Mouse (Mus musculus) right cerebral cortex, postnatal 10 days (tissue): ENCODE measurements at regions not wholly inside any gene's neighbourhood (a gene's known extent, or its start where the extent isn't known, plus 50 kb on each side); places are given as distances from the start of the nearest gene placed in this dataset.

Experiments
- DNase-seq, 2 experiments: peaks; one replicate each; pipeline ENCODE4 v3.0.0; 2021; ENCODE audit warnings: low spot score in 2 of 2

DNA sequence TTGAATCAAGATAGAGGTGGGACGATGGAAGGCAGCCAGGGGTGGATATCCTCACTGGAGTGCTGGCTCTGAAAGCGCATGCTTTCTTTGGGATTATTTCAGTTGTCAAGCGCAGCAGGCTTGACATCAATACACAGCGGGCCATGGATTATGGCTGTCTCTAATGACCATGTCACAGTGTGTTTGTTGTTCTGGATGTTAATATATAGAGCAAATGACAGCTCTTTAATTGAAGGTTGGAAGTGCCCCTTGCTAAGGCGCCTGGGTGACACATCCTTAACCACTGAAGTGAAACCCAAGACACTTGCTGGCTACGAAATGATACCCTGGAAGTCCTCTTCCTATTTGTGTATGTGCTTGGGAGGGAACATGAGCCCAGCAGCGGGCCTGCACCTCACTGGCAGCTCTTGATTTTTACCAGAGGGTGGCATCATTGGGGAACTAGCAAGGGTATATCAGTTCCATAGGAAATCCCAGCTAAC lies 200.5 kb upstream of the Rasgrp1 start:
- no peak for DNase-seq

DNA sequence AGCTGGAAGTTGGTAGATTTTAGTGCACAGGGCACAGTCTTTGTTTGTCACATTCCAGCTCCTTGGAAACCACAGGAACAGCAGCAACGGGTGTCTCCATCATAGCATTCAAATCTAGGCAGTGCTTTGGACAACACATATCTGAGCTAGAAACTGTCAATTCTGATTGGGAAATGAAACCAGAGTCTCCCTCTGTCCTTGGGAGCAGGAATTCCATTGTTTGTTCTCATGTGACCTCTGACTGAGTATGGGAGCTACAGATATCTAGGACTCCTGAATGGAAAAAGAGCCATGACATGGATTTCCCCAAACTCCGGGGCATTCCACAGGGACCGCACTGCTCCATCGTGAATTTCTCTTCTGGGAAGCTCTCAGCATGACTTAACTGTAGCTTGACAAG lies 205.5 kb upstream of the Rasgrp1 start:
- DNase-seq: no peak

DNA sequence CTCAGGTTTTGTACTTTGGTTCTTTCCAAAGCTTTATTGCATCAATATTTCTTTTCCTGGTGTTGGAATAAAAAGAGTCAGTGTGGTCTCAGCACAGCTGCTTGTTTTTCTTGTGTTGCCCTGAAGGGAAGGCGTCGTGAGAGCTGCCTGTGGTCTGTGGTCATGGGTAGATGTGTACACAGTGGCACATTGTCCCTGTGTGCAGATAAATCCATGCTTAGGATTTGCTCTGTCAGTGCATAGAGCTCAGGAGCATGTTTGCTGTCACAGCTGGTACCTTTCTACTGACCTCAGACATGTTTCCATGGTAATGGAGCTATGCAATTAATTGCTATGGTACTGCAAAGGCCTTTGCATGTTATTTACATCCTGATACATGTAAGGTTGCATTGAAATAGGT lies 213.5 kb upstream of the Rasgrp1 start:
- DNase-seq: no peak

DNA sequence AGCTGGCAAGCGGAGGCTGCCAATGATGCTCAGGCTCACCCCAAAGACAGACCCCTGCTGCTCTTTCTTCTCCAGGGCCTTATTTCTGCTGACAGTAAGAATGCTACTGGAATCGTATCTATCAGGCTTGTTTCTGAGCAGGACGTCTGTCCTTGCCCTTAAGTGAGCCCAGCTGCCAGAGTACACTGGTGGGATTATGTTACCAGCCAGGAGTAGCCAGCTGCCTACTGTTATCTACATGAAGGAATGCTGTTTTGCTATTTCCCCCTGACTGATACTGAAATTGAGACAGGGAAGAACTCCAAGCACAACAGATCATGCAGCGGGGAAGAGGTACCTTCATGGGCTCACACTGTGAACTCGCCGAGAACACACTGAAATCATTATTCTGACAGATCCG lies 228.2 kb upstream of the Rasgrp1 start:
- DNase-seq: no peak

DNA sequence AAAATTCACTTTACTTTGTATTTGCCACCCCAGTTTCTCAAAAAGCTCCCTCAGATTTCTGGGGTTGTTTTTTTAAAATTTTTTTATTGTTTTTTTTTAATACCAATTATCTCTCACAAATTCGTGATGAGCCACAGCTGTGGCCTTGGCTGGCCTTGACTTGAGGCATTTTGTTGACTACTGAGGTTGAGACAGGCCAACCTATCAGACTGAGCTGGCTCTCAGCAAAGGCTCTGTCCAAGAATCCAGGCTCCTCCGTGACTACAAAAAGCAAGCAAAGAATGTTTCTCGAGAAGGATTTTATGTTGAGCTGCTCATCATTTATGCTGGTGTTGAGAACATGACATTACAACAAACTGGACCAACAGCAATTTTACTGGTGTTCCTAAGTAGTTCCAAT lies 244.6 kb upstream of the Rasgrp1 start:
- no peak for DNase-seq

DNA sequence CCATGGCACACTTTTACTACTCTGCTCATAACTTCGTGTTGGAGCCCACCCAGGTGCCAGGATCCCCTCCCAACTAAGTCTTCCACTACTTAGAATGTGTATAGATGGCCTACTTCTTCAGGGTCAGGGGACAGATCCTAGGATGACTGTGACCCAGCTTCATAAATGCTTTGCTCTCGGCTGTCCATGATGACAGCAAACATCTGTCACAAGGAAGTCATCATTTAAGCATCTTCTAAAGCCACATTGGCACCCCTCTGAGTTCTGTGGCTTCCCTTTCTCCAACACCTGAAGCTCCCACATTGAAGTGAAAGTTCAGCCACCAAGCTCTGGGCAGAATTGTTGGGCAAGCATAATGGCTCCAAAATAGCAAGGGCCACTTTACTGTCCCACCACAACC lies 252.2 kb upstream of the Rasgrp1 start:
- no peak for DNase-seq

DNA sequence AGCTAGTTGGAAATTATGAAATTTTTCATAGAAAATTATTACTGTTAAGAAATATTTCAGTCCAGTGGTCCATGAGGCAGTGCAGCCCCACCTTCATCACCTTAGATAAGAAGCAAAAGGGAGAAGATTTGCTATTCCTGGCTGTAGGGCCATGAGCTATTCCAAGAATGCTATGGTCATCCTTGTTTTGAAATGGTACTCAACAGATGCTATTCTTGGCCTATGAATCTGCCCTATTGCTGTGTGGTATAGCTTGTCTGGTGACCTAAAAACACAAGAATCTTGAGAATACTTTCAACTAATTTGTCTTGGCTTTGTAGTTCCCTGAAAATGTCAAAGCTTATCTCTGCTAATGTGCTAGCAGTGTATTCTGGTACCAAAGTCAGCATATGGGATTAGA lies 254.8 kb upstream of the Rasgrp1 start:
- no peak for DNase-seq

DNA sequence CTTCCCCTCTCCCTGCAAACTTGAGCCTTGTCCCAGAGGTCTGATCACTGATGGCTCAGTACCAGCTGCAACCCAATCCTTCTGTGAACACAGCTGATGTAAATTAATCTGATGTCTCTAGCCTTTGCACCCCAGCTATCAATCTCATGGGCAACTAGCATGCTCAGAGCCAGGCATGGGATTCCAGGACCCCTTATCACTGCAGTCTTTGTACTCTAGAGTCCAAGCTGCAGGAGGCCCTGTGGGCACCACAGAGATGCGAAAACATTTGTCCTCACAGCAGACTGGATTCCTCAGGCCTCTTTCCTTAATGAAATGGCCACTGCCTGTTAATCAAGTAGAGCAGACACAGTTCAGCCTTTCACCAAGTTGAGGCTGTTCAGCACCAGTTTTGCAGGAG lies 272.0 kb upstream of the Rasgrp1 start:
- DNase-seq: no peak

DNA sequence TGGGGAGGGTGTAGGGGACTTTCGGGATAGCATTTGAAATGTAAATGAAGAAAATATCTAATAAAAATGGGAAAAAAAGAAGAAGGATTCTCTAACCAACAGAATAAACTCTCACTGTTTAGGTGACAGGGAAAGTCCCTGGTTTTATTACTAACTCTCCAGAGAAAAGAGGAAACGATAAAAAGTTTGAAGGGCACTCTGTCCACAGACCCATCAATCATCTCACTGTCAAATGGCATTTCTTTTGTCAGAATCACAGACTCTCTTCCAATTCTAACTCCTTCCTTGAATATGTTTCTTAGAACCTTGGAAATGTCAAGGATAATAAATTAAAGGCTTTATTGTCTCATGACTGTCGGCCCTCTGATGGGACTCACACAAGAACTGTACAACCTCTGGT lies 275.3 kb upstream of the Rasgrp1 start:
- DNase-seq: no peak

DNA sequence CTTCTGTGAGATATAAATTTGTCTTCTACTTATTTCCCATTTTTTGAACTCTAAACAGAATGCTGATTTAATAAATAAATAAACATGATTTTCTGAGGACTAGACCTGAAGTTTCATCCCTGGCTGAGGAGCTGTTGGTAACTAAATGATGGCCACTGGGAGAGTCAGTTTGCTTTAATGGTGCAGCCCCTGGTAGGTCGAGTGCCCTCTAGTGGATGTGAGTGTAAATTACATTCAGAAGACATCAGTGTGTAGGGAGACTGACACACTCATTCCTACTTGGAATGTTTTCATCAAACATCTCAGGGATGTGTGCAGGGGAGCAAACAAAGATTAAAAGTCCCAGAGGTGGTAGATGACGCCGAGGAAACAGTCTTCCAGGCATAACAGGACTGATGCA lies 281.2 kb upstream of the Rasgrp1 start:
- DNase-seq: no peak

DNA sequence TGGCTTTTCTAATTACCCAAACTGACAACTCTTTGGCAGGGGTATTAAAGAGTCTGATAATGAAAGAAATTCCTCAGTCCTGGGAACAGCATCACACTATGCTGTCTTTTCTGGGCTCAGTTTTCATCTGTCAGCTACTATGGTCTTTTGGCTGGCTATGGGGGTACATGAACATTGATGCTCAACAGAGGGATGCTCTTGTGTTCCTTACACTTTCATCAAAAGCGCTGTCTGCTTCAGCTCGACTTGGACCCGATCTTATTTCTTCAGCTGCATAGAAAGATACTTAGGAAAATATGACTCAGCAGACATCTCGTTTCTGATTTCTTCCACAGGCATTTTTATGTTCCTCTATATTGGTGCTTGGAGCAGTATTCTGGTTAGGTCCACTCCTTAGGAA lies 292.1 kb upstream of the Rasgrp1 start:
- no peak for DNase-seq

DNA sequence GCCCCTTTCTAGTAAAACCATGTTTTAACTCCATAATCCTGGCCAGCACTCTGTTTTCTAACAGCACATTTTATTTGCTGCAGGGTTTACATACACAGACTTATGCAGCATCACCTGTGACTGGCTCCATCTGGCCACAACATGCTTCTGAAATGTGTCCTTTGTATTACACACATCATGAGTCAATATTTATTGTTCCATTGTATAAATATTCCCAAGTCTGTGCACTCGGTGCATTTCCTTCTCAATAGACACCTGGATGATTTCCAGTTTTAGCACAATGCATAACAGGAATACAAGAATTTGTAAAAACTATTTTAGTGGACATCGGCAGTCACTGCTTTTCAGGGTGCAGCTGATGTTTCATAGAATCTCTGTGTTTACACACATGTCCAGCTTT lies 294.6 kb upstream of the Rasgrp1 start:
- no peak for DNase-seq

DNA sequence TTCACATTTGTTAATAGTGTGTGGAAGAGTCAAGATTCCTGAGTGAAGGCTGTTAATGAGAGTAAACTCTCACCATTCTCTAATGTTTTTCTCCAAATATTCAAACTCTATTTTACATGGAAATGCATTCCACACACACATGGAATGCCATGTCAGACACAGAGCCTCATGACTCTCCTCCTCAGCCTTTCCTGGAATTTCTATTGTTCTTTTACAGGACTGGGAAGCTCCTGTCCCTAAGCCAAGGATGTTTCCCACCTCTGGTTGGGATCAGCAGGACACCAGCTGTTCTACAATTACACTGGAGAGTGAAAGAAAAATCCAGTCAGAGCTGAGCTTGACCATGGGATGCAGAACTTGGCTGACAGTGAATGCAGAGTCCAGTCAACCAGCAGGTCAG lies 309.3 kb upstream of the Rasgrp1 start:
- DNase-seq: no peak

DNA sequence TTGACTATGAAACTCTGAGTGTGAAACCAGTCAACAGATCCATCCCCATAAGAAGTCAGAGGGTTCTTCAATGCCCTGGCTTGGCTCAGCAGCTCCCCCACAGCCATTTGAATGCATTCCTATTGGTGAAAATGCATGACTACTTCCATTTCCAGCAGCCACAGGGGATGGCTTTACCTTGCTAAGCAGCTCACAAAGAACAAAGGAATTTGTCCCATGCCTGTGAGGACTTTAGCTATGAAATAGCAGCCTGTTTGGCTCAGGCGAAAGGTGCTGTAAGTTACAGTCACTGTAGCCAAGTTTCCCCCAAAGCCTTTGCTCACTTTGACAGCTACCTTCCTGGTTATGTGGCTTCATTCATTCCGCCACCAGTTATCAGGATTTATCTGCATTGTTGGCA lies 309.8 kb upstream of the Rasgrp1 start:
- no peak for DNase-seq

DNA sequence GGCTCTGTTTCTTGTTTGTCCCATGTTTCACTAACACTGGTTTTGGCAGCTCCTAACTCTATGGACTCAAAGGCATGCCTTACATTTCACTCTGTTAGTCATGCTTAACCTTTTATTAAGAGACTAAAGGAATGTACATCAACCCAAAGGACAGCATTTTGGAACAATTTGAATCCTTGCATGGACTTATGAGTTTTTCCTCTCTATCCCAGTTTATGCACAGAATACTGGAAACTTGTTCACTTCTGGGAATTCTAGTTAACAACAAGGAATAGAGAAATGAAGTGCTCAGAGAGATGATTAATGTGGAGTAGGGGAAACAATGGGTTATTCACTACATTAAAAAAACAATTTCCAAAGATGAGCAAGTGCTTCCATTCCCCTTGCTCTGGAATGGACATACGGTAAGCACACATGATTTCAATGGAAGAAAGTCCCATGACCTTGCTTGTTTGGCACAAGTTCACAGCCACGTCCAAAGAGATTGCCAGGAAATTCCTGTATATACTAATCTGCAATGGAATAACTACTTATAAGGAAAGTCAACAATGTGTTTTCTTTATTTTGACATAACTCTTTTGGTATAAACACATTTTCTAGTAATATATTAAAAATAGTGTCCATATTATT lies 313.9 kb upstream of the Rasgrp1 start:
- DNase-seq: no peak

DNA sequence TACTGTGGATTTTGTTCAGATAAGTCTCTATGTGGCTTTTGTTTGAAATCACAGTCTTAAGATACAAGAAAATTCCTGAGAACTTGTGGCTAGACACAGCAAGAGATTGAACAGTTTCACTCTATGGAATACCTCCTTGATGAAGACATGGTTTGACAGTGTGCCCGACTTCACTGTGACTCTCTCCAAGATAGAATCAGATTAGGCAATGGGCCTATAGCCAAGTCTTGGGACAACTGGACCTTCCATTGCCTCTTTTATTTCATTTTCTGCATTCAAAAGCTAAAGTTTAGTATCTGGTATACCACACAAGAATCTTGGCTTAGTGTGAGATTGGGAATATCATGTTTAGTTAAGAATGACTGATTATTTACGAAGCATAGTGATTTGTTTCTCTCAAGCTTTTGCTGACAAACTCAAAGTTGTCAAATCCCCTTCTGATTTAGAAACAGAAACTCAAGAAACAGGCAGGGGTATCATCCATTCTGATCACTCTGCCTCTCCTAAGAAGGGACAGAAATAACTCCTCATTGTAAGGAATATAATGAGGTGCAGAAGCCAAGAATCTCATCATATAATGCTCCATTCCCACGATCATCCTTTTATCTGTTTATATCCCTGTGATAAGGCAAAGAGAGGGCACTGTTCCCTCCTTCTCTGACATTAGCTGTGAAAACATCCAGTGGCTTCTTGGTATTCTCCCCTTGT lies 317.6 kb upstream of the Rasgrp1 start:
- DNase-seq: no peak

DNA sequence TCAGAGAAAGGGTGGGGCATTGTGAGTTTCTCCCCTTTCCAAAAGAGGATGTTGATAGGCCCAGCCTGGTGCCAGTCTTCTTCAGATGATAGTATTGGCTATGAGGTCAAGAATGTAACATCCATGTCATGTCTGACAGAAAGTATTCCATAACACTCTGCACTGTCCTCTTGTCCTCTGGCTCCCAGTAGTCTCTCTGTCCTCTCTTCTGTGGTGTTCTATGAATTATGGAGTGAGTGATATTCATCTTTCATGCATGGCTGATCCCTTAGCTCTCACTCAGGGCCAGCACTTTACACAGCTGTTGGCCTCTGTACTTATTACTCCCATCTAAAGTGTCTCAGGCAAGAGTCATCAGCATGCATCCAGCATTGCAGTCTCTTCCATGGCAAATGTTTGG lies 319.9 kb upstream of the Rasgrp1 start:
- DNase-seq: no peak

DNA sequence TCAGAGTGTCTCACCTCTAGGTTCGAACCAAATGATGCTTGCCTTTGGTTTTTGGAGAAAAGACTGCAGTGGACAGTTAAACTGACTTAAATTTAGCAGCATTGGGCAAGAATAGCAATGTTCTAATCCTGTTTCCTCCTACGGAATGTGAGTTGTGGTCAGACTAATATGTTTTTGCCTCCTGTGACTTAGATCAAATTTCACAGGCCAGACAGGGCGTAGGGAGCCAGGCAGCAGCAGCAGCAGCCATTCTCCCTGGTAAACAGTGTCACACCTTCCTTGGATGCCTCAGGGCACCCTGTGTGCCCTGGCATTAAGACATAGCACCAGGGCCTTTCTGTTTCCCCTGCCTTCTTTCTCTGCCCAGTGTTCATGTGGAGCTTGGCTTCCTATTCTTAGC lies 323.7 kb upstream of the Rasgrp1 start:
- DNase-seq: no peak

DNA sequence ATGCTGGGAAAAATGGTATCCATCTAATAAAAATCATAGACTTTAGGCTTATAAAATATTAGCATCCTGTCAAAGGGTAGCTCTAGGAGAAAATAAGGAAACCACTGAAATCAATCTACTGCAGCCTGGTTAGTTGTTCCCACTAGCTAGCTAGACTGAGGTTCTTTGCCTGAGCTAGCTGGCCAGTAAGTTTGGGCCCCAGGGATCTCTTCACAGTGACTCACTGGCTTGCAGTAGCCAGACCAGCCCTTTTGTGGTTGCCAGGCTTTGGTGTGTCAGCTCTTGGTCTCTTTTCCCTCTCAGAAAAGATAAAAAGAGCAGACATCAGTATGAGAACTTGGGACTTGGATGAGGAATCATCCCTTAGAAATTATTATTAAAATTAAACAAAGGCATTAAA lies 325.3 kb upstream of the Rasgrp1 start:
- DNase-seq: no peak

DNA sequence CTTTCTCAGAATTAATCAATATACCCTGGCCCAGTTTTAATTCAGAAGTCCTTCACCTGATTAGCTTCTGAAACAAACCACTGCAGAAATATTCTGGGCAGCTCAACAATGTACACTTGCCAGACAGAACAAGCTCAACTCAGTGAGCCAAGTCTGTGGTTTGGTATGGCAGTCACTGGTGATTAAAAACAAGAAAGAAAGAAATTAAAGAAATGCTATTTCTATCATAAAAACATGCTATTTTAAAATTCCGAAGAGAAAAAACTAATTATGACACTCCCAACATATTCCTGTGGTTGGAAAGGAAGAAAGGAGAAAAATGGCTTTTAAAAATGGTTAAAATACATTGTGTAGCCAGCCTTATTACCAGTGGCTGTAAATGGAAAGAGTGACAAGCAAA lies 332.1 kb upstream of the Rasgrp1 start:
- DNase-seq: no peak

DNA sequence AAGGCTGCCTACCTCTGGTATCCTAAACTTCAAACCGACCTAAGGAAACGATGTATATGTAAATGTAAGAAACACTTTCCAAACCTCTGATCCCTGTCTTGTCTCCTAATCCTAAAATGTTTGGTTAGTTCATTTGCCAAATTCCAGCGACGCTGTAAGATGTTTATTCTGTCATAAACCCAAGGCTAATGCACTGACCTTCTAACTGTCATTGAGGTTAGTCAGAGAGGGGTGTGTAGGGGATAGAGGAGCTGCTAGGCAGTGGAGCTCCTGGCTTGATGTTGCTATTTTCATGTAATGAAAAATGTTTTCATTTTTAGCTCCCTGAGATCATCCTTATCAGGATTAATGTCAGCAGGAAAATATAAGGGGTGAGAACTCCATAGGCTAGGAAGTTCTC lies 335.8 kb upstream of the Rasgrp1 start:
- no peak for DNase-seq

DNA sequence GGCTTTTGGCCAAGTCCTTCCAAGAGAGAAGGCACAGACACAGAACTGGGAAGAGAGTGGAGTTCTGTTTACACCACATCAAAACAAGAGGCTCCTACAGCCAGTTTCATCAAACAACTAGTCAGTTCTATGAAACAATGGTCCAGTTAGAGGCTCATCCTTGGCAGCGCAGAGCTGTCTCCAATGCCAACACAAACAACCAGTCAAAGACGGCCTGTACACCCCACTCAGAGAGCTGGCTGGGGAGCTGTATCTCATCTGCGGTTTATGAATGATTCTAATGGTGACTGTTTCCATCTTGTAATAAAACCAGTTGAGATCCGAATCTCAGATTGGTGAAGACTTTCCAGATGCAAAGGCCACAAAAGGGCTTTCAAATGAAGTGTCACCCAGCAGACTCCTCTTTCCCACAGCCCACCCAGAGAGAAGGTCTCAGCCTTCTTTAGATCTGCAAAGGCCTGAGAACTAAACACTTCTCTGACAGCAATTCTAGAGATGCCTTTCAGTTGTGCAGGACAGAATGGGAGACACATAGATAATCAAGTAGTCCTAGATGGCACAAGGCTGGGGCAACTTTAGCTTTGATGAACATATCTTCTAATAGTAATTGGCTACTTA lies 343.1 kb upstream of the Rasgrp1 start:
- DNase-seq: peak; percentile 39 to 49

DNA sequence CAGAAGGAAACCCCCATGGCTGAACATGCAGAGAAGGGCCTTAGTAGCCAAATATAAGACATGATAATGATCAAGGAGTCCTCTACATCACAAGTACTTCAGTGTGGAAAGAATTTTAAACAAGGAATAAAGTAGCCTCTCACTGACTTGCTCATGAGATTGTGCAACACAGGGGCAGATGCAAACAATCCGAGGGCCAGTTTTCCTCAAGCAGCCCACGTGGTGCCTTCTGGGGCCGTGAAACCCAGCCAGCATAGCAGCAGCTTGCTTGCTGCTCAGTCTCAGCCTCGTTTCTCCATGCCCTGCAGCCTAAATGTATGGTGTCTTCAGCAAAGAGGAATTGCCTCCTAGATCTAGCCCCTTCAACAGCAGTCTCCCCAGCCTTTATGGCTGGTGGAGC lies 350.7 kb upstream of the Rasgrp1 start:
- DNase-seq: no peak
